ENCODE assay signal across 10 mouse cellular contexts in the genomic region with DNA sequence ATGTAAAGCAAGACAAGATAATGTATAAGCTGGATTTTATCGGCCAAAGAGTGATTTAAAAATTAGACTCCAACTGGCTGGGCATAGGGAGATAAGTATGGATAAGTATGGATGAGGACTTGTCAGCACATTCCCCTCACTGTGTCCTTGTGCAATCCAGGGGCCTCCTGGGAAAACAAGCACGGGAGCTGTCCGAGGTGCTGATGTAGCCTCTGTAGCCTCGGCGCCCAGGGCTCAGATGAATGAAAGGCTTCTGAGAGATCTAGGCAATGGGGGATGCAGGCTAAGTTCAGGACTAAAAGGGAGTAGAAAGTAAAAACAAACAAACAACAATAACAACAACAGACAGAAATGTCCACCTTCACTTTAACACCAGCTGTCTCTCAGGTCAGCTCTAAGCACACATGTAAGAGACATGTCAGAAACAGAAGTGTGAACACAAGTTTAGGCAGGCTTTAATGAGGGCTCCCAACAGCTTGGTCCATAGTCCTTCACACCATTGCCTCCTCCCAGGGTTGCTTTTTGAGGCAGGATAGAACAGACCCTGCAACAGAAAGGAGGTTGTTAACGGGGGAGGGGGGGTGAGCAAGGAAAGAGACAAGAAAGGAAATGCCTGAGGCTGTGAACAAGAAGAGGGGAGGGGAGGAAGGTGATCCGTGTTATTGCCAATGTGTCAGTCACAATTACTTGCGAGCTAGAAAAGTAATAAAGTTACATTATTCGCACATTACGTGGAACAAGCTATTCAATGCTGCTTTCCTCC.
DNase-seq lines count a peak whose midpoint lies in the region; ATAC-seq and TF ChIP-seq lines count a peak whose summit lies in the region.
"Had no signal": no experiment of that assay in that cellular context is flagged by ENCODE, and none has a peak within 500 bp of the region (broad histone marks: within the 10 kb centered on the region; RNA-seq: fewer than 3 reads in every experiment).

No protein-coding gene starts in this region.

- H3K36me3 ChIP-seq in hindbrain, embryonic 10.5 days, result no peaks in the 10 kb centered on the region
- no peaks in the 10 kb centered on the region for H3K36me3 ChIP-seq in hindbrain, embryonic 13.5 days
- H3K36me3 ChIP-seq in CH12.LX (replicated peaks in 1 of 2; ENCODE audit: control insufficient read depth in 1 of 2, insufficient read depth in 1 of 2, low read length in 1 of 2), result no peaks in the 10 kb centered on the region
- H3K36me3 ChIP-seq in liver, postnatal 0 days (replicated peaks; ENCODE audit: insufficient read depth, low read length), result no peaks in the 10 kb centered on the region
- H3K36me3 ChIP-seq: embryonic facial prominence, embryonic 13.5 days had no signal

- H3K27ac ChIP-seq in hindbrain, embryonic 10.5 days, result no peak overlapping the region
- no peak overlapping the region for H3K27ac ChIP-seq in hindbrain, embryonic 13.5 days
- H3K27ac ChIP-seq in CH12.LX (ENCODE audit: insufficient read depth, low read depth), result no peak overlapping the region
- no peak overlapping the region for H3K27ac ChIP-seq in liver, postnatal 0 days (ENCODE audit: low read depth)
- H3K27ac ChIP-seq: embryonic facial prominence, embryonic 13.5 days had no signal

- H3K9ac ChIP-seq in hindbrain, embryonic 13.5 days, result no peak overlapping the region
- no peak overlapping the region for H3K9ac ChIP-seq in CH12.LX (ENCODE audit: insufficient read depth, low read depth)
- no peak overlapping the region for H3K9ac ChIP-seq in liver, postnatal 0 days (replicated peaks)
- H3K9ac ChIP-seq: embryonic facial prominence, embryonic 13.5 days had no signal

- H3K79me2 ChIP-seq in CH12.LX (replicated peaks; ENCODE audit: control insufficient read depth, extremely low read depth, insufficient read depth, poor library complexity, severe bottlenecking), result no peaks in the 10 kb centered on the region

- no peak for ATAC-seq in hindbrain, embryonic 13.5 days (ENCODE audit: low FRiP score)
- no peak for ATAC-seq in liver, postnatal 0 days
- ATAC-seq: Patski had no signal

- no peaks in the 10 kb centered on the region for H3K27me3 ChIP-seq in hindbrain, embryonic 10.5 days (ENCODE audit: insufficient read depth, poor library complexity, severe bottlenecking)
- H3K27me3 ChIP-seq in hindbrain, embryonic 13.5 days, result no peaks in the 10 kb centered on the region
- H3K27me3 ChIP-seq in CH12.LX (replicated peaks), result peaks cover 75% of the 10 kb centered on the region
- H3K27me3 ChIP-seq in liver, postnatal 0 days (ENCODE audit: insufficient read depth, low read length), result no peaks in the 10 kb centered on the region
- H3K27me3 ChIP-seq: embryonic facial prominence, embryonic 13.5 days; Patski had no signal

- dilution Hi-C loops in CH12.LX (cut with MboI; ENCODE audit: extremely low pct_ligation_motif_present, extremely low pct_unique_long_range_greater_than_20kb, low sequenced_read_pairs), result no loop called here

- peaks cover 32% of the 10 kb centered on the region for H3K4me1 ChIP-seq in hindbrain, embryonic 10.5 days (replicated peaks)
- peaks cover 18% of the 10 kb centered on the region for H3K4me1 ChIP-seq in hindbrain, embryonic 13.5 days (replicated peaks)
- H3K4me1 ChIP-seq in CH12.LX (ENCODE audit: control insufficient read depth in 1 of 2, insufficient read depth in 2 of 2), result no peaks in the 10 kb centered on the region
- H3K4me1 ChIP-seq in liver, postnatal 0 days (ENCODE audit: insufficient read depth), result no peaks in the 10 kb centered on the region

- TF ChIP-seq POLR2A in CH12.LX (IDR thresholded peaks at IDR 0.05; ENCODE audit: low read depth, low read length), result no peak

- no peak for TF ChIP-seq CTCF in CH12.LX (conservative IDR thresholded peaks at IDR 0.05 in 1 of 2, IDR thresholded peaks at IDR 0.05 in 1 of 2; ENCODE audit: low read depth in 2 of 2, low read length in 2 of 2)
- TF ChIP-seq CTCF in liver, postnatal 0 days (IDR thresholded peaks at IDR 0.05; ENCODE audit: low read depth), result no peak

- H3K4me2 ChIP-seq in hindbrain, embryonic 13.5 days, result no peak overlapping the region
- H3K4me2 ChIP-seq in CH12.LX (ENCODE audit: insufficient read depth, low read depth, poor library complexity, severe bottlenecking), result no peak overlapping the region
- no peak overlapping the region for H3K4me2 ChIP-seq in liver, postnatal 0 days (ENCODE audit: low read depth, low read length)
- H3K4me2 ChIP-seq: embryonic facial prominence, embryonic 13.5 days had no signal

- WGBS in hindbrain, embryonic 10.5 days, result 40% methylated on average over 10 of the region's 10 CpGs
- 38% methylated on average over 10 of the region's 10 CpGs for WGBS in hindbrain, embryonic 13.5 days
- 40% methylated on average over 10 of the region's 10 CpGs for WGBS in liver, postnatal 0 days (ENCODE audit: insufficient replicate concordance)

- H3K9me3 ChIP-seq in hindbrain, embryonic 10.5 days, result no peaks in the 10 kb centered on the region
- H3K9me3 ChIP-seq in hindbrain, embryonic 13.5 days, result no peaks in the 10 kb centered on the region
- H3K9me3 ChIP-seq in CH12.LX (replicated peaks; ENCODE audit: low read length), result no peaks in the 10 kb centered on the region
- H3K9me3 ChIP-seq in liver, postnatal 0 days (ENCODE audit: low read length), result no peaks in the 10 kb centered on the region
- H3K9me3 ChIP-seq: embryonic facial prominence, embryonic 13.5 days had no signal

- no peak for TF ChIP-seq EP300 in CH12.LX (IDR thresholded peaks at IDR 0.05; ENCODE audit: low read length)
- no peak for TF ChIP-seq EP300 in liver, postnatal 0 days (IDR thresholded peaks at IDR 0.05; ENCODE audit: low read depth)

- in situ Hi-C loops in CH12.LX (cut with MboI; ENCODE audit: low pct_ligation_motif_present, low pct_unique_long_range_greater_than_20kb, low sequenced_read_pairs), result no loop called here

- H3K4me3 ChIP-seq in hindbrain, embryonic 10.5 days, result no peak overlapping the region
- H3K4me3 ChIP-seq in hindbrain, embryonic 13.5 days, result no peak overlapping the region
- no peak overlapping the region for H3K4me3 ChIP-seq in CH12.LX (replicated peaks in 1 of 3; ENCODE audit: low read depth in 2 of 3, low read length in 2 of 3, poor library complexity in 1 of 3)
- H3K4me3 ChIP-seq in liver, postnatal 0 days (ENCODE audit: low read depth, low read length), result no peak overlapping the region
- H3K4me3 ChIP-seq: embryonic facial prominence, embryonic 13.5 days had no signal

- DNase-seq in hindbrain, embryonic 10.5 days (ENCODE audit: low spot score), result peak; percentile 72
- DNase-seq in CH12.LX (ENCODE audit: extremely low read depth), result peak; percentile 6
- DNase-seq in embryo, embryonic 9.5 days (ENCODE audit: extremely low spot score), result peak; percentile 73
- peak; percentile 45 for DNase-seq in liver, postnatal 0 days
- no peak for DNase-seq in T-cell, adult 2 months (ENCODE audit: low spot score)
- DNase-seq in natural killer cell, adult 2 months (ENCODE audit: low spot score in 2 of 2), result no peak
- DNase-seq in thymus, postnatal 36 days, result no peak

- no peak for TF ChIP-seq RAD21 in CH12.LX (IDR thresholded peaks at IDR 0.05; ENCODE audit: low read depth, low read length)

TF ChIP-seq in CH12.LX, 34 proteins besides CTCF, POLR2A, EP300 and RAD21:
- TF ChIP-seq ZKSCAN1 (IDR thresholded peaks at IDR 0.05; ENCODE audit: borderline replicate concordance, low read depth, low read length), result no peak
- no peak for TF ChIP-seq TBP (conservative IDR thresholded peaks at IDR 0.05; ENCODE audit: low read depth, low read length)
- no peak for TF ChIP-seq ZMIZ1 (IDR thresholded peaks at IDR 0.05; ENCODE audit: low read depth, low read length)
- no peak for TF ChIP-seq ELF1 (IDR thresholded peaks at IDR 0.05; ENCODE audit: low read depth, low read length)
- TF ChIP-seq POLR2AphosphoS2 (IDR thresholded peaks at IDR 0.05; ENCODE audit: low read depth, low read length), result no peak
- no peak for TF ChIP-seq UBTF (IDR thresholded peaks at IDR 0.05; ENCODE audit: low read depth, low read length)
- no peak for TF ChIP-seq JUN (IDR thresholded peaks at IDR 0.05; ENCODE audit: insufficient read depth, low read depth, low read length)
- TF ChIP-seq TCF12 (IDR thresholded peaks at IDR 0.05; ENCODE audit: low read depth, low read length), result no peak
- TF ChIP-seq CHD1 (IDR thresholded peaks at IDR 0.05; ENCODE audit: low read depth, low read length), result no peak
- TF ChIP-seq JUND (conservative IDR thresholded peaks at IDR 0.05; ENCODE audit: low read depth, low read length), result no peak
- no peak for TF ChIP-seq IRF4 (IDR thresholded peaks at IDR 0.05; ENCODE audit: low read depth, low read length)
- TF ChIP-seq ZC3H11A (IDR thresholded peaks at IDR 0.05; ENCODE audit: low read depth, low read length), result no peak
- TF ChIP-seq HCFC1 (IDR thresholded peaks at IDR 0.05; ENCODE audit: low read depth, low read length), result no peak
- TF ChIP-seq SMC3 (IDR thresholded peaks at IDR 0.05; ENCODE audit: low read depth, low read length), result no peak
- no peak for TF ChIP-seq ETS1 (conservative IDR thresholded peaks at IDR 0.05; ENCODE audit: low read depth, low read length)
- TF ChIP-seq CHD2 (IDR thresholded peaks at IDR 0.05; ENCODE audit: low read length), result no peak
TF ChIP-seq in CH12.LX: peak in this region for 0.

Comparison
In these comparisons a context has a peak if more than half of its experiments do, and no peak if none do; other contexts are left out.
1. DNase-seq: peak in hindbrain, embryonic 10.5 days (single experiment), CH12.LX (single experiment), embryo, embryonic 9.5 days (single experiment) and liver, postnatal 0 days (single experiment); none in T-cell, adult 2 months (single experiment), natural killer cell, adult 2 months (0 of 2) and thymus, postnatal 36 days (0 of 2).